Mouse (Mus musculus) stomach, embryonic 16.5 days (tissue): ENCODE measurements around the gene Cd19. TPM values are rescaled to one million over a fixed set of nuclear protein-coding genes. Genes with fewer than 3 reads are reported as not detected.
"Not testable (repeated sequence)": the region's sequence is repeated elsewhere in the genome, so short reads cannot be mapped to it uniquely, and the experiment has no call there.

Experiments
- ATAC-seq: fragments of 200-750 bp; cut with Nextera tagmentation; 2 replicates; pipeline ENCODE4 v1.8.0; 2017; ENCODE audit warnings: moderate number of reproducible peaks, moderate TSS enrichment; ENCODE audit not compliant: insufficient read depth, low FRiP score
- H3K27ac ChIP-seq: fragments of 300-500 bp; sonication (generic); 2 replicates; pipeline ENCODE4 v1.5.1; 2014; ENCODE audit warnings: low read length
- H3K27me3 ChIP-seq: fragments of 300-500 bp; sonication (generic); 2 replicates; pipeline ENCODE4 v1.6.1; 2014; ENCODE audit warnings: low read length, control low read depth, mixed read lengths; ENCODE audit not compliant: control insufficient read depth, insufficient read depth
- H3K36me3 ChIP-seq: fragments of 300-500 bp; sonication (generic); 2 replicates; pipeline ENCODE4 v1.6.1; 2014; ENCODE audit warnings: low read length; ENCODE audit not compliant: control insufficient read depth, insufficient read depth
- H3K4me1 ChIP-seq: fragments of 300-500 bp; sonication (generic); 2 replicates; pipeline ENCODE4 v1.6.1; 2014; ENCODE audit warnings: low read length, control low read depth, mixed read lengths; ENCODE audit not compliant: control insufficient read depth, insufficient read depth
- H3K4me2 ChIP-seq: fragments of 300-500 bp; sonication (generic); 2 replicates; pipeline ENCODE4 v1.6.1; 2014; ENCODE audit warnings: low read depth, low read length, mixed read lengths
- H3K4me3 ChIP-seq: fragments of 300-500 bp; sonication (generic); replicated peaks from 2 replicates; pipeline ENCODE4 v1.5.1; 2014; ENCODE audit warnings: mild to moderate bottlenecking, low read length
- H3K9ac ChIP-seq: fragments of 300-500 bp; sonication (generic); 2 replicates; pipeline ENCODE4 v1.6.1; 2014; ENCODE audit warnings: low read length
- H3K9me3 ChIP-seq: fragments of 300-500 bp; sonication (generic); replicated peaks from 2 replicates; pipeline ENCODE4 v1.6.1; 2016; ENCODE audit warnings: low read length, control low read depth; ENCODE audit not compliant: control insufficient read depth
- WGBS: fragments of 180-500 bp; shearing (Covaris S2); extraction: QIAGEN DNeasy Blood & Tissue Kit; methylation state at CpG from one replicate; pipeline ENCODE4 v1.1.7; 2014; 5-methylcytosine and 5-hydroxymethylcytosine counted together
- polyA plus RNA-seq: library from polyadenylated mRNA; unstranded; fragments of >200 nt; fragmentation: Nextera tagmentation; extraction: Ambion mirVana; gene quantifications from 2 replicates; pipeline ENCODE4 v1.2.1, GENCODE M21; 2015

The Cd19 gene
- polyA plus RNA-seq, 1 experiment from 2014 or later: 0.75 TPM

DNA sequence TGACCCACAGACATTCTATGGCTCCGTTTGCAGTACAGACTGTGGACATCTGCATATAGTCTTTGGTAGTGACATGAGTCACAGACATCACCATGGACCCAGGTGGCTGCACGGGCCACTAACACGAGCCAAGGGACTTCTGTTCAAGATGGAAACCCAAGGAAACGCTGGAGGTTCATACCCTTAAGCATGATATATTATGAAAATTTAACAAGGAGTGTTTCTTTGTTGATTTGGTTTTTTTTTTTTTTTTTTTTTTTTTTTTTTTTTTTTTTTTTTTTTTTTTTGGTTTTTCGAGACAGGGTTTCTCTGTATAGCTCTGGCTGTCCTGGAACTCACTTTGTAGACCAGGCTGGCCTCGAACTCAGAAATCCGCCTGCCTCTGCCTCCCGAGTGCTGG, 12.2 kb downstream of the Cd19 start:
- H3K4me1 ChIP-seq, H3K9ac ChIP-seq, H3K4me2 ChIP-seq, H3K36me3 ChIP-seq, ATAC-seq, H3K27me3 ChIP-seq, H3K27ac ChIP-seq, H3K9me3 ChIP-seq, H3K4me3 ChIP-seq: not testable (repeated sequence)
- WGBS: 76% methylated on average over 7 of the region's 8 CpGs

DNA sequence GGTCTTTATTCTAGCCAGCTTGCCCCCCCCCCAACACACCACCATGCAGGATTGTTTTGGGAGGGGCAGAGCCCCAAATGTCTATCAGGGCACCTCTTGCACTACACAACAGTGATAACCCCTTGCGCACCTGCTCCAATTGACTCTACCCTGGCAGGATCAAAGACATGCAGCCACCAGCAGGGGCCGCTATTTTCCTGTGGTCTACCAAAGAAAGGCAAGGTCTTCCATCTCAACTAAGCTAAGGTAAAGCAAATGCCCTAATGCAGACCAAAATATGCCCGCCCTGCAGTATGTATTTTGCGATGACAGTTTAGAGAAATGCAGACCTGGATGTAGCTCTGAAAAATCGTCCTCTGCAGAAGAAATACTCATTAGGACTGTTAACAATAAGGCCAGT, 15.1 kb downstream of the Cd19 start:
- no peaks in the 10 kb centered on the region for H3K9me3 ChIP-seq
- no peak for ATAC-seq
- peaks cover 6% of the 10 kb centered on the region; the same call in 1 of the 2 replicates for H3K4me1 ChIP-seq
- no peaks in the 10 kb centered on the region for H3K27me3 ChIP-seq
- H3K4me2 ChIP-seq: no peak overlapping the region
- no peak overlapping the region for H3K4me3 ChIP-seq
- H3K27ac ChIP-seq: no peak overlapping the region
- 9% methylated on average over 5 of the region's 5 CpGs for WGBS
- H3K9ac ChIP-seq: no peak overlapping the region
- no peaks in the 10 kb centered on the region for H3K36me3 ChIP-seq

- Histone ChIP-seq H3K27me3 (no peaks in the 10 kb centered on the region), H3K27ac (no peak overlapping the region), H3K4me3 (no peak overlapping the region), H3K36me3 (no peaks in the 10 kb centered on the region), H3K4me2 (no peak overlapping the region), H3K9ac (no peak overlapping the region), H3K9me3 (no peaks in the 10 kb centered on the region), H3K4me1 (peaks cover 6% of the 10 kb centered on the region; the same call in 1 of the 2 replicates)
- ATAC-seq: no peak
- WGBS: 83% methylated on average over 4 of the region's 4 CpGs
Measured at GRCm38 (mm10) chr7:126397822-126398221, 16.9 kb downstream of the Cd19 start.

DNA sequence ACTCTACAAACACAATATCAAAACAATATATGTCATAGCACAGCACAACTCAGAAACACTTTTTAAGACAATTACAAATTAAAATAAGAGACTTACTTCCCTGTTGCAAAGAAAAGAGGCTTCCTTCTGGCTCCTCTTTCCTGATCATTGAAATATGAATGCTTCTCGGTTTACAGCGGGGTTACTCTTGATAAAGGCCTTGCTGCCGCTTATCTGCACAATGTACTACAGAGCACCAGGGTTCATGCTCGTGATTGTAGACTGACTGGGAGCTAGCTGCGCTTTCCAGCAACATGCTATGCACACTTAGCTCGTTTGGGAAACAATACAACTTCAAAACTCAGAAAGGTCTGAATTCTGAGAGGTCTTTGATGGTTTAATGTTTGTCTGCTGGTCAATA, 17.5 kb downstream of the Cd19 start:
- H3K27me3 ChIP-seq: no peaks in the 10 kb centered on the region
- no peak overlapping the region for H3K4me3 ChIP-seq
- H3K4me1 ChIP-seq: peaks cover 6% of the 10 kb centered on the region; the same call in 1 of the 2 replicates
- no peak overlapping the region for H3K27ac ChIP-seq
- H3K9ac ChIP-seq: no peak overlapping the region
- H3K4me2 ChIP-seq: peak overlapping the region; percentile 33
- 51% methylated on average over 6 of the region's 6 CpGs for WGBS
- H3K36me3 ChIP-seq: no peaks in the 10 kb centered on the region
- H3K9me3 ChIP-seq: no peaks in the 10 kb centered on the region
- ATAC-seq: no peak

- WGBS: under 1% methylated on average over 59 of the region's 59 CpGs
- Histone ChIP-seq H3K27ac (peak within 1 kb of the TSS; percentile 38; the same call in 1 of the 2 replicates), H3K4me2 (peak within 1 kb of the TSS; percentile 88), H3K4me1 (peaks cover 6% of the 10 kb centered on the region; the same call in 1 of the 2 replicates), H3K9me3 (no peaks in the 10 kb centered on the region), H3K9ac (peak within 1 kb of the TSS; percentile 89), H3K27me3 (no peaks in the 10 kb centered on the region), H3K4me3 (peak within 1 kb of the TSS; percentile 94), H3K36me3 (no peaks in the 10 kb centered on the region)
- ATAC-seq: peak; percentile 100
Measured at GRCm38 (mm10) chr7:126396298-126397119, 18.2 kb downstream of the Cd19 start, which contains the start of gene Nfatc2ip. TSS of gene Nfatc2ip (minus strand) at chr7:126396737.

DNA sequence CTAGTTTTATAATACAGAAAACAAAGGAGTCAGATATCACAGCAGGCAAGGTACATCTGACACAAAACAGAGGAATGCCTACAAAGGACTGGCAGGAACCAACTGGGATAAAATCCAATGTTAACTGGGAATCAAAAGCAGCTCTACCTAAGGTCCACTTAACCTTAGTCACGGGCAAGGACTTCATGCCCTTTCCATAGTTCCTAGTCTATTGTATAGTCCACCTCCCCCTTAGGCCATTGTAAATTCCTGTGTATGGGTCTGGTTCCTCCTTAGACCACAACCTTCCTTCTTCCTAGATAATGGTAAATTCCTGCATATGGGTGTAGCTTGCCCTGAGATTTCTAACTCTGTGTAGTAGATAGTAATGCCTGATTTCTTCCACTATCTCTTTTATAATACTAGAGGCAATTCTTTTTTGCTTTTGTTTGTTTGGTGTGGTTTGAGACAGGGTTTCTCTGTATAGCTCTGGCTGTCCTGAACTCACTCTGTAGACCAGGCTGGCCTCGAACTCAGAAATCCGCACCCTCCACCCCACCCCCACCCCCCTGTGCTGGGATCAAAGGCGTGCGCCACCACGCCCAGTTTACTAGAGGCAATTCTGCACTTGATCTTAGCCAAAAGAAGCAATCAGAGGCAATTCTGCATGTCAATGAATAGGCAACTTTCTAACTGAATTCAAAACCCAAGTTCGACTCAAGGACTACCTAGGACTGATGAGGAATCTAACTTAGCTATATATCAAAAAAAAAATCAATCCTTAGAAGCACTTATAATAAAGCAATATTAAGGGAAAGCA, 22.4 kb downstream of the Cd19 start:
- H3K9ac ChIP-seq, H3K4me2 ChIP-seq, H3K36me3 ChIP-seq, H3K27me3 ChIP-seq, H3K4me3 ChIP-seq, H3K4me1 ChIP-seq, H3K27ac ChIP-seq, H3K9me3 ChIP-seq, ATAC-seq: not testable (repeated sequence)
- WGBS: 92% methylated on average over 7 of the region's 7 CpGs

- H3K9ac ChIP-seq: no peak overlapping the region
- no peak overlapping the region for H3K4me3 ChIP-seq
- H3K36me3 ChIP-seq: no peaks in the 10 kb centered on the region
- ATAC-seq: no peak
- 96% methylated on average over 1 of the region's 1 CpGs for WGBS
- H3K9me3 ChIP-seq: no peaks in the 10 kb centered on the region
- no peaks in the 10 kb centered on the region for H3K27me3 ChIP-seq
- no peak overlapping the region for H3K27ac ChIP-seq
- H3K4me1 ChIP-seq: no peaks in the 10 kb centered on the region
- no peak overlapping the region for H3K4me2 ChIP-seq
Measured at GRCm38 (mm10) chr7:126388185-126388584, 26.5 kb downstream of the Cd19 start.

DNA sequence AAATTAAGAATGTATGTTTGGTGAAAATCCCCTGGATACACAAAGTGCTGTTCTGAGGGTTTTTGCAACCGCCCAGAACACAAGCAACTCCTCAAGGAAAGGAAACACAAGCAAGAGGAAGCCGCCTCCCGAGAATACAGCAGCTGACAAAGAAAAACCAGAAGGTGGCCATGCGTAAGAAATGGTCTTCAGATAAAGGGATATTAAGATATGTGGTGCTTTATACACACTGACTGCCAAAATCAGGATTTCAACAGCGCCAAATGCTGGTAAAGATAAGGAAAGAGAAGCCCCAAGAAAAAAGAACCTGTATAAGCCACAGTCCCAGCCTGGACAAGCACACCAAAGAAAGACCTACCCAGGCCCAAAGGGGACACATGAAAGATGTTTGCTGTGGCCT, 31.1 kb downstream of the Cd19 start:
- Histone ChIP-seq H3K36me3 (no peaks in the 10 kb centered on the region), H3K9me3 (no peaks in the 10 kb centered on the region), H3K27ac (no peak overlapping the region), H3K4me2 (no peak overlapping the region), H3K4me1 (no peaks in the 10 kb centered on the region), H3K27me3 (no peaks in the 10 kb centered on the region), H3K9ac (no peak overlapping the region), H3K4me3 (no peak overlapping the region)
- WGBS: 79% methylated on average over 5 of the region's 5 CpGs
- ATAC-seq: no peak
